Mouse (Mus musculus) thymus, postnatal 36 days (tissue): ENCODE data around the gene Slc5a11.

ENCODE experiments used
- DNase-seq, 2 experiments: peaks; one replicate each; pipeline ENCODE4 v3.0.0; 2022; ENCODE audit warnings: mixed read lengths in 2 of 2

The Slc5a11 gene

GRCm38 (mm10) chr7:123215138-123215537 lies 558 bp downstream of the Slc5a11 start:
- no peak for DNase-seq

GRCm38 (mm10) chr7:123217448-123218354 lies 3.1 kb downstream of the Slc5a11 start:
- DNase-seq: no peak

GRCm38 (mm10) chr7:123218620-123219019 lies 4.0 kb downstream of the Slc5a11 start:
- DNase-seq: no peak

- DNase-seq: no peak
These were observed 5.4 kb downstream of the Slc5a11 start for GRCm38 (mm10) chr7:123219781-123220632.

GRCm38 (mm10) chr7:123220633-123220942 lies 6.0 kb downstream of the Slc5a11 start:
- DNase-seq: no peak

GRCm38 (mm10) chr7:123224076-123224475 lies 9.5 kb downstream of the Slc5a11 start:
- DNase-seq: no peak

GRCm38 (mm10) chr7:123225159-123225558 lies 10.6 kb downstream of the Slc5a11 start:
- no peak for DNase-seq

- peak; percentile 4 to 13 for DNase-seq
These were observed 20.9 kb downstream of the Slc5a11 start for GRCm38 (mm10) chr7:123235449-123235848.

- DNase-seq: no peak
These were observed 24.0 kb downstream of the Slc5a11 start for GRCm38 (mm10) chr7:123238621-123239020.

GRCm38 (mm10) chr7:123240064-123240463 lies 25.5 kb downstream of the Slc5a11 start:
- DNase-seq: no peak

- DNase-seq: no peak
These were observed 27.7 kb downstream of the Slc5a11 start for GRCm38 (mm10) chr7:123242241-123242640.

- no peak for DNase-seq
These were observed 30.3 kb downstream of the Slc5a11 start for GRCm38 (mm10) chr7:123244833-123245232.

GRCm38 (mm10) chr7:123246504-123247084 lies 32.0 kb downstream of the Slc5a11 start:
- DNase-seq: no peak

GRCm38 (mm10) chr7:123248166-123248565 lies 33.6 kb downstream of the Slc5a11 start:
- no peak for DNase-seq

GRCm38 (mm10) chr7:123251343-123251742 lies 36.8 kb downstream of the Slc5a11 start:
- no peak for DNase-seq

GRCm38 (mm10) chr7:123253396-123253795 lies 38.8 kb downstream of the Slc5a11 start:
- DNase-seq: no peak

- DNase-seq: no peak
These were observed 39.8 kb downstream of the Slc5a11 start for GRCm38 (mm10) chr7:123254196-123254970.

- DNase-seq: no peak
These were observed 43.5 kb downstream of the Slc5a11 start for GRCm38 (mm10) chr7:123258103-123258502.

- no peak for DNase-seq
These were observed 58.5 kb downstream of the Slc5a11 start for GRCm38 (mm10) chr7:123273056-123273455.

- no peak for DNase-seq
These were observed 62.0 kb downstream of the Slc5a11 start for GRCm38 (mm10) chr7:123276568-123276967.

- no peak for DNase-seq
These were observed 65.2 kb downstream of the Slc5a11 start for GRCm38 (mm10) chr7:123279797-123280196.

GRCm38 (mm10) chr7:123283826-123284225 lies 69.2 kb downstream of the Slc5a11 start:
- DNase-seq: no peak

GRCm38 (mm10) chr7:123285896-123286295 lies 71.3 kb downstream of the Slc5a11 start:
- DNase-seq: no peak
